Mouse (Mus musculus): Measurements from ENCODE around the gene Kif1b. TPM values are rescaled to one million over a fixed set of nuclear protein-coding genes. Genes with fewer than 3 reads are reported as not detected.
"Not testable (repeated sequence)": the region's sequence is repeated elsewhere in the genome, so short reads cannot be mapped to it uniquely, and the experiment has no call there.

The Kif1b gene
- total RNA-seq, 2 experiments from 2014 or later = 372 to 435 TPM

DNA sequence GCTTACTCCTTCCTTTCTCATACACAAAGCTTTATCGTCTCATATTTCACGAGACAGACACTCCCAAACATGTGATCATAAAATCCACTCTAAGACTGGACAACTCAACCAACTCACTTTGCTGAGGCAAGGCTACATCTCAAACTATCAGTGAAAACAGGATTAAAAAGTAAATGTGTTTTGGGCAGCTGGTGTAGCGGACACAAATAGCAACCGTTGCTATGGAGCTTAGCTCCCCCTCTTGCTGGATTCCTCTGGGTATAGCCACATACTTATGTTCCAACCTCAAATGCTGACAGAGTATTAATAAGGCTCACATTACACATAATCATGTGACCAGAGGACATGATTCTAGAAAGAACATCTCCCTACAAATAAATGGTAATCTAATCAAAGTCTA, 29.9 kb downstream of the Kif1b start:
- no peak for DNase-seq (ENCODE audit: extremely low spot score in 1 of 2, low spot score in 1 of 2)

- DNase-seq (ENCODE audit: extremely low spot score in 1 of 2, low spot score in 1 of 2) = no peak
Measured at GRCm38 (mm10) chr4:149273128-149273527, 34.4 kb downstream of the Kif1b start.

DNA sequence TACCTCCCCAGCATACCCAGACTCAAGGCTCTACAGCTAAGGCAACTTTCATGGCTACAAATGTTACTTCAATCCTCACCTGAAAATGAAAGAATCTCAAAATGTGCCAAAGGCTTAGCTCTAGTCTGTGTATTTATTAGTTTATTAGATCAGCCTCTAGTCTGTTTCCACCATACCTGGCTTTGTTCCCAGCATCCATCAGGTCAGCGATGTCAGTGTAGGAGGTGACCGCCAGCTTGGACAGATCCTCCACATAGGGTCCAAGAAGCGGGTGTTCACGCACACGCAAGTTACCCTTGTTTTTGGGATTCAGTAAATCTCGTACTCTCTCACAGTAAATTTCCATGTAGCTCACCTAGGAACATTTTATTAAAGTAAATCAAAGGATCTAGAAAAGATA, 37.0 kb downstream of the Kif1b start:
- no peak for DNase-seq (ENCODE audit: extremely low spot score in 1 of 2, low spot score in 1 of 2)

- no peak for DNase-seq (ENCODE audit: extremely low spot score in 1 of 2, low spot score in 1 of 2)
Measured at GRCm38 (mm10) chr4:149269026-149269425, 38.5 kb downstream of the Kif1b start.

DNA sequence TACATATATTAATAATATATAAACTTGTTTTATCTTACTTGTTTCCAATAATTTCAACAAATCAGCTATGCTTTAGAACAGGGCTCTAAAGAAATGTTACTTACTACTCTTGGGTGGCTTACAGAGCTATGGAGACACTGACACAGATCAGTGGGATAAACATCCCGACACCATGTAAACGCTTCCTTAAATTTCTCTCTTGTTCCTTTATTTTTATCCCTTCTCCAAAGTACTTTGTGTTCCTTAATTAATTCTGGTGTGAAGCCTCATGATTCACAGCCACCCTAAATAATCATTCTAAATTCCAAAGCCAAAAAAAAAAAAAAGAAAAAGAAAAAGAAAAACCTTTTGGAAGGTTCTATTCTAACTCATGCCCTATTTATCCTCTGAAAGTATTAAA, 42.6 kb downstream of the Kif1b start:
- no peak for DNase-seq (ENCODE audit: extremely low spot score in 1 of 2, low spot score in 1 of 2)

DNA sequence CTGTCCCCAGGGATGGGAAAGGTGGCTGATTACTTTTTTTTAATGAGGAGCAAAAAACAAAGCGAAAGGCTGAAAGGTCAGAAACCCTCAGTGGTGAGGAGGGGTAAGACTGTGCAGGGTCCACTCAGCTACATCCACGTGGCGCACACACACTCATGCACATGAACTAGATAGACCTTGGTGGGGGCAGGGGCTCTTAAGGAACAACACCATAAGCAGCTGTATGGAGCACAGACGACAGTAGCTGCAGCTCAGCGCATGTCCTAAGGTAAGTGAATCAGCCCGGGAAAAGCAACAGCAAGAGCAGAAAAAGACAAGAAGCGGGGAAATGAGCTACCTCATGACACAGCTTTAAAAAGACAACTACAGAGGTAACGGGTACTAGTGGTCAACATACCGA, 44.3 kb downstream of the Kif1b start:
- DNase-seq (ENCODE audit: extremely low spot score in 1 of 2, low spot score in 1 of 2) = no peak

DNA sequence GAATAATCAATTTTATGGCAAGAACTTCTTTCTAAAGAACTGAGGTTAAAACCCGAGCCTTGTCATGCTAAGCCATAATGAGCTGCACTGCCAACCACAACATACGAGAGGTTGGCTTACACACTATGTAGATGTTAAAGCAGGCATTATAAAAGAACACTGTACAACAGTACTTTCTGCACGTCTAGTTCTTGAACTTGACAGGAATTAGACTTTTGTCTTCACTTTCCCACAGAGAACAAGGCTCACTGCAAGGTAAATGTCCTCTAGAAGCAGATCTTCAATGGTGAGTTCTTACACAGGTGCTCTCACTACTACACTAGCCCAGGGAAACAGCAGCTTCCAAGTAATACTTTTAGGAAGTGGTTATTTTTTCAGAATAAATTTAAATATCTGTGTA, 46.0 kb downstream of the Kif1b start:
- no peak for DNase-seq (ENCODE audit: extremely low spot score in 1 of 2, low spot score in 1 of 2)

GRCm38 (mm10) chr4:149260911-149261310, 46.6 kb downstream of the Kif1b start:
- no peak for DNase-seq (ENCODE audit: extremely low spot score in 1 of 2, low spot score in 1 of 2)

GRCm38 (mm10) chr4:149259391-149260094, 48.0 kb downstream of the Kif1b start:
- DNase-seq (ENCODE audit: extremely low spot score in 1 of 2, low spot score in 1 of 2) = no peak

- DNase-seq (ENCODE audit: extremely low spot score in 1 of 2, low spot score in 1 of 2) = no peak
Measured at GRCm38 (mm10) chr4:149258926-149259325, 48.6 kb downstream of the Kif1b start.

DNA sequence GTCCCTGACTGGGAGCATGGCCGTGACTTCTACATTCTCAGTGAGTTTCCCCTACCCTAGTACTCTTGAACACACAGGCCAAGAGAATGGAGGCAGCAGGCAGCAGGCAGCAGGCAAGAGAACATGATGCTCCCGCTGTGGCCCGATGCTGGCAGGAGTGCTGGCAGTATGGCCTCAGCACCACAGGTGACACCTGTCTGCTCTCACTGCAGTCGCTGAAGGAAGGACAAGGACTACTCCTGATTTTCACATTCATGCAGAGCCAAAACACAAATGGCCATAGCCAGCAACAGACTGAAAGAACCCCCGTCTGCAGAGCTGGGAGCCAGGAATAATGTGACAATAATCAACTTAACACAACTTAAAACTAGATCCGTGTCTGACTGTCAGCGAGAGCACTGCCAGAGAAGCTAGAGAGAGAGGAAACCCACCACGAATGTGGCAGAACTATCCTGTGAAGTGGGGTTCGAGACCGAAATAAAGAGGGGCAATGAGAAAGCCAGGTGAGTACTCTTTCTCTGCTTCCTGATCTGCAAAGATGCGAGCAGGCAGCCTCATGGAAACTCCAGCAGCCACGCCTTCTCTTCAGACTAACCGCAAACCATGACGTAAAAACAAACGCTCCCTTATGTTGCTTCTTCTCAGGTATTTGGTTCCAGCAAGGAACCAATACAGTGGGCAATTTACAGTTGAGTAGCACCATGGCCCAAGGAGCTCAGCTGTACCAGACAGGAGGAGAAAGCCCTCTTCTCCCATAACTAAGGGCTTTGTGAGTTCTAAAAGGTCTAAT, 50.8 kb downstream of the Kif1b start:
- DNase-seq (ENCODE audit: extremely low spot score in 1 of 2, low spot score in 1 of 2) = no peak

DNA sequence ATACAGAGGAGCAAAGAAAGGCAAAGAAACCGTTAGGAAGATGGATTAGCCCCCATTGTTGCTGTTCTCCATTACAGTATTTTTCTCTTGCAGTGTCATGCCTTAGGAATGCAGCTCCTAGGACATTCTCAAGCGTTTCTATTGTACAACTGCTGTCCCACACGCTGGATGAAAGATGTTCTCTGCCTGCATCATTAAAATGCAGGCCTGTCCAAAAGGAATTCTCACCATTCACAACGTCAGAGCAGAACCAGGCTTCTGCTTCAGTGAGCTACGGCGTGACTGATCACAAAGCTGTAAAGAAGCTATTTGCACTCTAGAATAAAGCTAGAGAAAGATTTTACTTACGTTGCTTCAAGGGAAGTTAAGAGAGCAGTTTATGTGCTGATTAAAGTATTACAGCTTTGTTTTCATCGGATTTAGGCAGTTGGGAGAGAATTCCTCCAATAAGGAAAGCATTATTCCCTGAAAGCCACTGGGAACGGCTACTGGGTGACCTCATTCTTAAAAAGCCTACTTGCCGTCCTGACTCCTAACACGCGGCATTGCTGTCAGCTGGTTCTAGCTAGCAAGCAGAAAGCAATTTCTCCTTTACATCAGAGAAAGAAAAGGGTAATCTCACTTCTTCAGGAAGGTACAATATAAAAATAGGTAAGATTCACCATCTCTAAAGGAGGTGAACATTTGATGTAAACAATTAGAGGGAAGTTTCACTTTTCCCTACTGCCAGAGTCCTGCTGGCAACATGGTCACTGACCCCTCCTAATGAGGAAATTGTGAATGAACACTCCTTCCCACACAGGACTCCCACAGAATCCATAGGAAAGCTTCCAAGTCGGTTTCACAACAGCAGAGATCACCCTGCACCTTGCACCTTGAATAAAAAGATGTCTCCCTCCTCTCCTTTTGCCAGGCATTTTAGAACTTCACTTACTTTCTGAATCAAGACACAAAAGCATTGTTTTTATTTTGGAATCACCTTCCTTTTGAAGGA, 51.9 kb downstream of the Kif1b start:
- DNase-seq (ENCODE audit: extremely low spot score in 1 of 2, low spot score in 1 of 2) = no peak

- DNase-seq (ENCODE audit: extremely low spot score in 1 of 2, low spot score in 1 of 2) = no peak
Measured at GRCm38 (mm10) chr4:149254827-149255226, 52.7 kb downstream of the Kif1b start.

DNA sequence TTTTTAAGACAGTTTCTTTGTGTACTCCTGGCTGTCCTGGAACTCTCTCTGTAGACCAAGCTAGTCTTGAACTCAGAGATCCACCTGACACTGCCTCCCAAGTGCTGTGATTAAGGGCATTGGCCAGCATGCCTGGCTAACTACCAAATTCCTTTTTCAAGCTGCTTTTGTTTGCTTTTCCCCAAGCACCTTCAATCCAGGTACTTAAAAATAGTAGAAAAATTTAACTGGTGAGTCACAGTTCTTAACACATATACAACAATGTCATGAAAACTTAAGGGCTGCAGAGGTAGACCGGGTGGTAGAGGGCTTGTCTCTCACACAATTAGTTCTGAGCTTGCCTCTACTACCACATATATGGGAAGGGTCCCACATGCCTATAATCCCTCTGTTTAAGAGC, 58.2 kb downstream of the Kif1b start:
- no peak for DNase-seq (ENCODE audit: extremely low spot score in 1 of 2, low spot score in 1 of 2)

- DNase-seq (ENCODE audit: extremely low spot score in 1 of 2, low spot score in 1 of 2) = no peak
Measured at GRCm38 (mm10) chr4:149247772-149248171, 59.7 kb downstream of the Kif1b start.

GRCm38 (mm10) chr4:149247156-149247633, 60.3 kb downstream of the Kif1b start:
- DNase-seq (ENCODE audit: extremely low spot score in 1 of 2, low spot score in 1 of 2) = no peak

DNA sequence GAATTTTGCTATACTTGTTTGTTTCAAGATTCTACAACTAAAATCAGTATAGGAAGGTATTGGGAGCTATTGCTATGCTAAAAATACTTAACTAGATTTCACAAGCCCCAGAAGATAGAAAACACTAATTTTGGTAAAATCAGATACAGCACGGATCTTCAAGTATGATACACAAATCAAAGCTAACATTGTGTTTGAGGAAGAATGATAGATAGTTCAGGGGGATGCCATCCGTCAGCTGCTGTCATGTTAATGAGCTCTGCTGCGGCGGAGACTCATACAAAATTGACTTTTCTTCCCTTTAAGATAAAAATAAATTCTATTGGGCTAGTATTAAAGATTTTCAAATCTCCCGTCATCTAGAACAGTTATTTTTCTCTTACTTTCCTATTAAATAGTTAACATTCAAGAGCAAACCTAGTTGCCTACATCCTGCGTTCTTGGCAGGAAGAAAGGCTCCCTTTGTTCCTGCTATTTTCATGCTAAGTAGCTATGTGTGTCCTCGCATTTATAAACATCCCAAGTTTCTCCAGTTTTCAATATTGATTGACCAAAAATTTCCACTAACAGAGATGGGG, 60.8 kb downstream of the Kif1b start:
- no peak for DNase-seq (ENCODE audit: extremely low spot score in 1 of 2, low spot score in 1 of 2)

DNA sequence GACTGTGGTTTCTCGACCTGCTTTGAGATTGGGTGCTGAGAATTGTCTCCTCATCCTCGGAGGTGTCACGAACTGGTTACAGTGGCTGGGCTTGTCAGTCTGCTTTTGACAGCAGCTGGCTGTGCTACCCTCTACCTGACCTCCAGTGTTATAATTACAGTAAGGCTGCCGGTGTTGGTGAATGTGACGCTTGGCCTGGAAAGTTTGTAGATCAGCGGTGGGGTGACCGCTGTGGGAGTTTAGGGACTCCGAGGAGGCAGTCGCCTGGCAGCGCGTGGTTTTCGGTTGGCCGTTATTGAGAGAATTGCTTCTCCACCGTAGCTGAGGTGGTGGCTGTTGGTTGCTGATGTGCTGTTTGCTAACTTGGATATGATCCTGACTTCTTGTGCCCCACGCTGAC, 70.5 kb downstream of the Kif1b start:
- no peak for DNase-seq (ENCODE audit: extremely low spot score in 1 of 2, low spot score in 1 of 2)

GRCm38 (mm10) chr4:149233938-149234337, 73.6 kb downstream of the Kif1b start:
- DNase-seq (ENCODE audit: extremely low spot score in 1 of 2, low spot score in 1 of 2) = no peak

GRCm38 (mm10) chr4:149228682-149229081, 78.8 kb downstream of the Kif1b start:
- DNase-seq (ENCODE audit: extremely low spot score in 1 of 2, low spot score in 1 of 2) = not testable (repeated sequence)
